Mouse (Mus musculus): ENCODE data around the gene Tcf7l1. TPM values are rescaled to one million over a fixed set of nuclear protein-coding genes. Genes with fewer than 3 reads are reported as not detected.

Tcf7l1 gene
- polyA plus RNA-seq, 1 experiment from 2014 or later, result 48.8 TPM

GRCm38 (mm10) chr6:72755267-72755889, 33.7 kb downstream of the Tcf7l1 start:
- no peak overlapping the region for H3K9ac ChIP-seq (ENCODE audit: low read depth, low read length)
- WGBS, result 70% methylated on average over 14 of the region's 14 CpGs
- no peaks in the 10 kb centered on the region for H3K27me3 ChIP-seq (ENCODE audit: control insufficient read depth, insufficient read depth, low read length)

GRCm38 (mm10) chr6:72754215-72754614, 34.8 kb downstream of the Tcf7l1 start:
- ATAC-seq (ENCODE audit: low FRiP score, low TSS enrichment), result no peak
- Histone ChIP-seq H3K9ac (ENCODE audit: low read depth, low read length) (no peak overlapping the region), H3K4me2 (replicated peaks; ENCODE audit: low read depth, low read length) (no peak overlapping the region), H3K9me3 (ENCODE audit: control insufficient read depth, low read length) (no peaks in the 10 kb centered on the region), H3K27ac (ENCODE audit: low read depth, low read length) (no peak overlapping the region), H3K4me1 (ENCODE audit: control insufficient read depth, insufficient read depth, low read length) (peaks cover 35% of the 10 kb centered on the region), H3K4me3 (ENCODE audit: low read length) (no peak overlapping the region), H3K36me3 (ENCODE audit: control insufficient read depth, insufficient read depth, low read length) (no peaks in the 10 kb centered on the region), H3K27me3 (ENCODE audit: control insufficient read depth, insufficient read depth, low read length) (no peaks in the 10 kb centered on the region)
- 17% methylated on average over 9 of the region's 9 CpGs for WGBS

More at GRCm38 (mm10) chr6:72755267-72755889, 33.7 kb downstream of the Tcf7l1 start:
- ATAC-seq (ENCODE audit: low FRiP score, low TSS enrichment), result no peak
- H3K9me3 ChIP-seq (ENCODE audit: control insufficient read depth, low read length), result no peaks in the 10 kb centered on the region
- no peak overlapping the region for H3K4me3 ChIP-seq (ENCODE audit: low read length)
- no peak overlapping the region for H3K27ac ChIP-seq (ENCODE audit: low read depth, low read length)
- H3K36me3 ChIP-seq (ENCODE audit: control insufficient read depth, insufficient read depth, low read length), result no peaks in the 10 kb centered on the region
- peaks cover 25% of the 10 kb centered on the region for H3K4me1 ChIP-seq (ENCODE audit: control insufficient read depth, insufficient read depth, low read length)
- no peak overlapping the region for H3K4me2 ChIP-seq (replicated peaks; ENCODE audit: low read depth, low read length)

GRCm38 (mm10) chr6:72753782-72754181, 35.3 kb downstream of the Tcf7l1 start:
- Histone ChIP-seq H3K9ac (ENCODE audit: low read depth, low read length) (no peak overlapping the region), H3K27ac (ENCODE audit: low read depth, low read length) (no peak overlapping the region), H3K4me1 (ENCODE audit: control insufficient read depth, insufficient read depth, low read length) (peaks cover 39% of the 10 kb centered on the region), H3K4me2 (replicated peaks; ENCODE audit: low read depth, low read length) (no peak overlapping the region), H3K4me3 (ENCODE audit: low read length) (no peak overlapping the region), H3K36me3 (ENCODE audit: control insufficient read depth, insufficient read depth, low read length) (no peaks in the 10 kb centered on the region), H3K27me3 (ENCODE audit: control insufficient read depth, insufficient read depth, low read length) (no peaks in the 10 kb centered on the region), H3K9me3 (ENCODE audit: control insufficient read depth, low read length) (no peaks in the 10 kb centered on the region)
- 85% methylated on average over 8 of the region's 8 CpGs for WGBS
- ATAC-seq (ENCODE audit: low FRiP score, low TSS enrichment), result no peak

GRCm38 (mm10) chr6:72752824-72753223, 36.2 kb downstream of the Tcf7l1 start:
- Histone ChIP-seq H3K4me2 (replicated peaks; ENCODE audit: low read depth, low read length) (no peak overlapping the region), H3K4me1 (ENCODE audit: control insufficient read depth, insufficient read depth, low read length) (peaks cover 48% of the 10 kb centered on the region), H3K9ac (ENCODE audit: low read depth, low read length) (no peak overlapping the region), H3K27me3 (ENCODE audit: control insufficient read depth, insufficient read depth, low read length) (no peaks in the 10 kb centered on the region), H3K9me3 (ENCODE audit: control insufficient read depth, low read length) (no peaks in the 10 kb centered on the region), H3K27ac (ENCODE audit: low read depth, low read length) (no peak overlapping the region), H3K36me3 (ENCODE audit: control insufficient read depth, insufficient read depth, low read length) (no peaks in the 10 kb centered on the region), H3K4me3 (ENCODE audit: low read length) (no peak overlapping the region)
- ATAC-seq (ENCODE audit: low FRiP score, low TSS enrichment), result no peak
- 77% methylated on average over 15 of the region's 15 CpGs for WGBS

- peaks cover 63% of the 10 kb centered on the region for H3K4me1 ChIP-seq (ENCODE audit: control insufficient read depth, insufficient read depth, low read length)
- no peaks in the 10 kb centered on the region for H3K27me3 ChIP-seq (ENCODE audit: control insufficient read depth, insufficient read depth, low read length)
- no peaks in the 10 kb centered on the region for H3K36me3 ChIP-seq (ENCODE audit: control insufficient read depth, insufficient read depth, low read length)
- no peaks in the 10 kb centered on the region for H3K9me3 ChIP-seq (ENCODE audit: control insufficient read depth, low read length)
- no peak overlapping the region for H3K4me2 ChIP-seq (replicated peaks; ENCODE audit: low read depth, low read length)
- H3K4me3 ChIP-seq (ENCODE audit: low read length), result no peak overlapping the region
- H3K27ac ChIP-seq (ENCODE audit: low read depth, low read length), result no peak overlapping the region
- 80% methylated on average over 1 of the region's 1 CpGs for WGBS
- ATAC-seq (ENCODE audit: low FRiP score, low TSS enrichment), result no peak
- no peak overlapping the region for H3K9ac ChIP-seq (ENCODE audit: low read depth, low read length)
These were observed 37.8 kb downstream of the Tcf7l1 start for GRCm38 (mm10) chr6:72751210-72751609.

- Histone ChIP-seq H3K27ac (ENCODE audit: low read depth, low read length) (peak overlapping the region; percentile 88), H3K36me3 (ENCODE audit: control insufficient read depth, insufficient read depth, low read length) (no peaks in the 10 kb centered on the region), H3K9me3 (ENCODE audit: control insufficient read depth, low read length) (no peaks in the 10 kb centered on the region), H3K4me2 (replicated peaks; ENCODE audit: low read depth, low read length) (peak overlapping the region; percentile 26; the same call in 1 of the 2 replicates), H3K9ac (ENCODE audit: low read depth, low read length) (no peak overlapping the region; the same call in none of the 2 replicates), H3K4me3 (ENCODE audit: low read length) (no peak overlapping the region), H3K27me3 (ENCODE audit: control insufficient read depth, insufficient read depth, low read length) (no peaks in the 10 kb centered on the region), H3K4me1 (ENCODE audit: control insufficient read depth, insufficient read depth, low read length) (peaks cover 64% of the 10 kb centered on the region)
- peak; percentile 82 for ATAC-seq (ENCODE audit: low FRiP score, low TSS enrichment)
- WGBS, result 8% methylated on average over 5 of the region's 5 CpGs
These were observed 40.1 kb downstream of the Tcf7l1 start for GRCm38 (mm10) chr6:72748882-72749437.

GRCm38 (mm10) chr6:72748421-72748820, 40.6 kb downstream of the Tcf7l1 start:
- no peaks in the 10 kb centered on the region for H3K27me3 ChIP-seq (ENCODE audit: control insufficient read depth, insufficient read depth, low read length)
- no peaks in the 10 kb centered on the region for H3K9me3 ChIP-seq (ENCODE audit: control insufficient read depth, low read length)
- H3K4me3 ChIP-seq (ENCODE audit: low read length), result no peak overlapping the region
- H3K4me1 ChIP-seq (ENCODE audit: control insufficient read depth, insufficient read depth, low read length), result peaks cover 70% of the 10 kb centered on the region
- H3K4me2 ChIP-seq (replicated peaks; ENCODE audit: low read depth, low read length), result peak overlapping the region; percentile 26; the same call in 1 of the 2 replicates
- peak overlapping the region; percentile 88 for H3K27ac ChIP-seq (ENCODE audit: low read depth, low read length)
- ATAC-seq (ENCODE audit: low FRiP score, low TSS enrichment), result peak; percentile 61
- no peak overlapping the region; the same call in none of the 2 replicates for H3K9ac ChIP-seq (ENCODE audit: low read depth, low read length)
- no peaks in the 10 kb centered on the region for H3K36me3 ChIP-seq (ENCODE audit: control insufficient read depth, insufficient read depth, low read length)
- 0% methylated on average over 2 of the region's 2 CpGs for WGBS

- Histone ChIP-seq H3K4me1 (ENCODE audit: control insufficient read depth, insufficient read depth, low read length) (peaks cover 74% of the 10 kb centered on the region), H3K9me3 (ENCODE audit: control insufficient read depth, low read length) (no peaks in the 10 kb centered on the region), H3K27ac (ENCODE audit: low read depth, low read length) (no peak overlapping the region; the same call in 1 of the 2 replicates), H3K36me3 (ENCODE audit: control insufficient read depth, insufficient read depth, low read length) (no peaks in the 10 kb centered on the region), H3K9ac (ENCODE audit: low read depth, low read length) (no peak overlapping the region), H3K27me3 (ENCODE audit: control insufficient read depth, insufficient read depth, low read length) (no peaks in the 10 kb centered on the region), H3K4me3 (ENCODE audit: low read length) (no peak overlapping the region), H3K4me2 (replicated peaks; ENCODE audit: low read depth, low read length) (no peak overlapping the region)
- 45% methylated on average over 11 of the region's 11 CpGs for WGBS
- no peak for ATAC-seq (ENCODE audit: low FRiP score, low TSS enrichment)
These were observed 41.2 kb downstream of the Tcf7l1 start for GRCm38 (mm10) chr6:72747814-72748213.

- Histone ChIP-seq H3K9ac (ENCODE audit: low read depth, low read length) (no peak overlapping the region), H3K27me3 (ENCODE audit: control insufficient read depth, insufficient read depth, low read length) (no peaks in the 10 kb centered on the region), H3K4me2 (replicated peaks; ENCODE audit: low read depth, low read length) (no peak overlapping the region; the same call in 1 of the 2 replicates), H3K9me3 (ENCODE audit: control insufficient read depth, low read length) (no peaks in the 10 kb centered on the region), H3K36me3 (ENCODE audit: control insufficient read depth, insufficient read depth, low read length) (no peaks in the 10 kb centered on the region), H3K4me1 (ENCODE audit: control insufficient read depth, insufficient read depth, low read length) (peaks cover 71% of the 10 kb centered on the region), H3K4me3 (ENCODE audit: low read length) (no peak overlapping the region), H3K27ac (ENCODE audit: low read depth, low read length) (peak overlapping the region; percentile 60; the same call in 1 of the 2 replicates)
- ATAC-seq (ENCODE audit: low FRiP score, low TSS enrichment), result no peak
- 28% methylated on average over 4 of the region's 4 CpGs for WGBS
These were observed 41.9 kb downstream of the Tcf7l1 start for GRCm38 (mm10) chr6:72747156-72747555.

Data from kidney, embryonic 14.5 days (tissue).